Mouse (Mus musculus) embryonic fibroblast, embryonic 13.5 days (primary cell): ENCODE data around the gene Polr2a.

Experiments
- CTCF ChIP-seq: IDR thresholded peaks from 2 replicates; pipeline ENCODE4 v1.5.1; 2011; ENCODE audit warnings: mild to moderate bottlenecking, control low read depth, low read length, moderate library complexity, borderline replicate concordance; ENCODE audit not compliant: insufficient read depth
- POLR2A ChIP-seq: IDR thresholded peaks from 2 replicates; pipeline ENCODE4 v1.6.1; 2011; ENCODE audit warnings: low read depth, mild to moderate bottlenecking, control low read depth, low read length, moderate library complexity

DNA sequence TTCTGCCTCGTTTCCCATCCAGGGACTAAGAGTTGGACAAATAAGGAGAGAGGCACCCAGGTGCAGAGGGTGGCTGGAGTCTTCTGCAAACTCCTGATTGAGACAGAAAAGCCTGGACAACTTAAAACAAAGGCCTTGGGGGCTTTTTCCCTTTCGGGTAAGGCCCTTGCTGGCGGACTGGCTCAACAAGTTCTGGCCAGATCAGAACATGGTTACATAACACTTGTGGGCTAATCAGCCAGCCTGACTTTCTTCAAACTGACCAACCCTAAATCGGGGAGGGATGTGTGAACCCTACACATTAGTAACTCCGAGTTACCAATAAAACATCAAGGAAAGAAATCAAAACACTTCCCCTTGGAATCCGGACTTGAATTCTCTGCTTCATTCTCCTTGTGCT lies 37.6 kb downstream of the Polr2a start:
- TF ChIP-seq CTCF (no peak), POLR2A (no peak)
